ENCODE assay signal across 8 mouse cellular contexts in the genomic region with DNA sequence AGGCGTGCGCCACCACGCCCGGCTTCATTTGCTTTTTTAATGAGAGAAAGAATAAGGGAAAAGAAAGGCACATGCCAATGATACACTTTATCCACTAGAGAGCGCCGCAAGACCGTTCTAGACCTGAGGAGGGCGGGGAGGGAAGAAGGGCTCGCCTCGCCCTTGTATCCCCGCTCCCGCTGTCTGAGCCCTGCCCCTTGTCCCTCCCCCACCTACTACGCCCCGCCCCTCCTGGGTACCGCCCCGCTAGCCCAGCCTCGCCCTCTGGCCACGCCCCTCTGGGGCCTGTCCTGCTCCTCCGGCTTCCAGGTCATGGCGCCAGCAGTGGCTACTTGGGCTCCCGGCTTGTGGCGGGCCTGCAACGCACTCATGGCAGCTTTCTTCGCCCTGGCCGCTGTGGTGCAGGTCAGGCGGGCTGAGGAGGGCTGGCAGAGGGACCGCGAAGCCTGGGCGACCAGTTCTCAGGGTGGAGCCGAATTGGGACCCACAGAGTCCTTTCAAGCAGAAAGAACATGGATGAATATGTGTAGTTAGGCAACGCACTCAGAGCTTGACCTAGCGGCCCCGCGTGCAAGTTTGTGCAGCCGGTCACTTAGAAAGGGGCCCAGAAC. TPM values are rescaled to one million over a fixed set of nuclear protein-coding genes. Genes with fewer than 3 reads are reported as not detected.
A peak's percentile ranks its signal among the peaks of the same experiment; 100 is the strongest.
DNase-seq lines count a peak whose midpoint lies in the region; ATAC-seq and TF ChIP-seq lines count a peak whose summit lies in the region.

A gene (plus strand): TSS at position 288 of the 611 bp plus-strand sequence.

- peak; percentile 50 to 86 (median 81) for TF ChIP-seq CTCF in MEL (IDR thresholded peaks at IDR 0.05 in 2 of 3, conservative IDR thresholded peaks at IDR 0.05 in 1 of 3; ENCODE audit: control insufficient read depth in 1 of 3, insufficient read depth in 1 of 3, low read depth in 2 of 3, low read length in 3 of 3, poor library complexity in 1 of 3, severe bottlenecking in 1 of 3)
- TF ChIP-seq CTCF in cerebellum, adult 2 months (IDR thresholded peaks at IDR 0.05; ENCODE audit: borderline replicate concordance, insufficient read depth, low read depth, low read length), result peak; percentile 82
- peak; percentile 82 for TF ChIP-seq CTCF in forebrain, postnatal 0 days (IDR thresholded peaks at IDR 0.05; ENCODE audit: low read depth)

- peak; percentile 97 for ATAC-seq in forebrain, postnatal 0 days
- ATAC-seq in lung, embryonic 15.5 days (ENCODE audit: borderline replicate concordance, extremely low read depth, low FRiP score, low TSS enrichment), result peak; percentile 99

- H3K9ac ChIP-seq in MEL (ENCODE audit: control insufficient read depth, low read depth, low read length, poor library complexity, severe bottlenecking), result peak within 1 kb of the TSS; percentile 92
- peak within 1 kb of the TSS; percentile 50 for H3K9ac ChIP-seq in forebrain, postnatal 0 days
- H3K9ac ChIP-seq in lung, embryonic 15.5 days, result peak within 1 kb of the TSS; percentile 55

- TF ChIP-seq RAD21 in MEL (IDR thresholded peaks at IDR 0.05; ENCODE audit: low read depth, low read length), result peak; percentile 91

- TF ChIP-seq POLR2A in MEL (IDR thresholded peaks at IDR 0.05; ENCODE audit: control insufficient read depth in 1 of 2, insufficient read depth in 1 of 2, low read depth in 1 of 2, low read length in 2 of 2, poor library complexity in 1 of 2), result peak; percentile 76 to 87
- TF ChIP-seq POLR2A in cerebellum, adult 2 months (IDR thresholded peaks at IDR 0.05; ENCODE audit: borderline replicate concordance, insufficient read depth, low read length), result peak; percentile 27; the same call in 1 of the 2 replicates

- peak within 1 kb of the TSS; percentile 41 for H3K27ac ChIP-seq in MEL (ENCODE audit: control insufficient read depth, low read depth, low read length)
- 0 out of 2 replicates have a peak within 1 kb of the TSS, but pooled peaks have one; percentile 1 for H3K27ac ChIP-seq in cerebellum, adult 2 months (ENCODE audit: insufficient read depth, low read length)
- H3K27ac ChIP-seq in forebrain, postnatal 0 days (ENCODE audit: low read depth, low read length), result no peak within 1 kb of the TSS
- no peak within 1 kb of the TSS for H3K27ac ChIP-seq in lung, embryonic 15.5 days

- no peaks in the 10 kb centered on the region; the same call in 1 of the 2 replicates for H3K79me2 ChIP-seq in MEL (ENCODE audit: control insufficient read depth, insufficient read depth, low read length, poor library complexity)

- no peaks in the 10 kb centered on the region for H3K9me3 ChIP-seq in MEL (replicated peaks; ENCODE audit: insufficient read depth, low read length)
- no peaks in the 10 kb centered on the region for H3K9me3 ChIP-seq in forebrain, postnatal 0 days (ENCODE audit: low read length)
- H3K9me3 ChIP-seq in lung, embryonic 15.5 days, result no peaks in the 10 kb centered on the region

- 2% methylated on average over 35 of the region's 35 CpGs for WGBS in cerebellum, adult 2 months
- 2% methylated on average over 35 of the region's 35 CpGs for WGBS in forebrain, postnatal 0 days
- 1% methylated on average over 35 of the region's 35 CpGs for WGBS in lung, embryonic 15.5 days

- peak; percentile 98 for DNase-seq in MEL (ENCODE audit: low read depth, low spot score)
- peak; percentile 91 to 92 for DNase-seq in cerebellum, adult 2 months
- peak; percentile 91 for DNase-seq in forebrain, postnatal 0 days
- peak; percentile 96 for DNase-seq in heart, postnatal 4 days
- peak; percentile 73 to 77 for DNase-seq in layer of hippocampus, adult 8-10 months (ENCODE audit: low spot score in 2 of 2)
- DNase-seq in ovary, adult 18-20 months (ENCODE audit: low spot score), result peak; percentile 93
- DNase-seq in thymus, postnatal 0 days (ENCODE audit: low spot score), result peak; percentile 94

- no peaks in the 10 kb centered on the region for H3K27me3 ChIP-seq in MEL (ENCODE audit: control insufficient read depth in 1 of 2, insufficient read depth in 2 of 2, low read length in 2 of 2)
- no peaks in the 10 kb centered on the region for H3K27me3 ChIP-seq in cerebellum, adult 2 months (ENCODE audit: control insufficient read depth, insufficient read depth, low read length)
- no peaks in the 10 kb centered on the region for H3K27me3 ChIP-seq in forebrain, postnatal 0 days (ENCODE audit: insufficient read depth, low read length)
- no peaks in the 10 kb centered on the region for H3K27me3 ChIP-seq in lung, embryonic 15.5 days

- H3K4me1 ChIP-seq in MEL (ENCODE audit: control insufficient read depth in 1 of 2, insufficient read depth in 2 of 2, low read length in 2 of 2), result peaks cover 5 to 20% of the 10 kb centered on the region in 2 experiments; a peak in 3 of 4 replicates
- H3K4me1 ChIP-seq in cerebellum, adult 2 months (ENCODE audit: control insufficient read depth, insufficient read depth, low read length), result no peaks in the 10 kb centered on the region
- no peaks in the 10 kb centered on the region for H3K4me1 ChIP-seq in forebrain, postnatal 0 days (ENCODE audit: insufficient read depth)
- H3K4me1 ChIP-seq in lung, embryonic 15.5 days, result 0 out of 2 replicates have a peak, but pooled peaks cover 4% of the 10 kb centered on the region

- no peak for TF ChIP-seq EP300 in MEL (IDR thresholded peaks at IDR 0.05; ENCODE audit: low read depth in 1 of 2, low read length in 2 of 2)

- H3K36me3 ChIP-seq in MEL (ENCODE audit: control insufficient read depth in 1 of 2, insufficient read depth in 2 of 2, low read length in 2 of 2), result peaks cover 0 to 20% of the 10 kb centered on the region in 2 experiments; a peak in 2 of 4 replicates
- no peaks in the 10 kb centered on the region for H3K36me3 ChIP-seq in forebrain, postnatal 0 days (ENCODE audit: insufficient read depth)
- no peaks in the 10 kb centered on the region for H3K36me3 ChIP-seq in lung, embryonic 15.5 days

- peak within 1 kb of the TSS; percentile 70 for H3K4me2 ChIP-seq in forebrain, postnatal 0 days (ENCODE audit: low read depth)
- peak within 1 kb of the TSS; percentile 63 for H3K4me2 ChIP-seq in lung, embryonic 15.5 days

- peak within 1 kb of the TSS; percentile 79 to 94 for H3K4me3 ChIP-seq in MEL (ENCODE audit: control insufficient read depth in 1 of 2, insufficient read depth in 1 of 2, low read depth in 2 of 2, low read length in 2 of 2)
- peak within 1 kb of the TSS; percentile 43 for H3K4me3 ChIP-seq in cerebellum, adult 2 months (replicated peaks; ENCODE audit: insufficient read depth, low read depth, low read length)
- H3K4me3 ChIP-seq in forebrain, postnatal 0 days (ENCODE audit: low read depth, low read length), result peak within 1 kb of the TSS; percentile 34
- H3K4me3 ChIP-seq in lung, embryonic 15.5 days, result peak within 1 kb of the TSS; percentile 49

TF ChIP-seq in MEL, 35 proteins besides CTCF, POLR2A, EP300 and RAD21 (continues in another document):
- TF ChIP-seq ZMIZ1 (IDR thresholded peaks at IDR 0.05; ENCODE audit: low read depth, low read length), result no peak; the same call in 1 of the 2 replicates
- peak; percentile 68 for TF ChIP-seq ZC3H11A (IDR thresholded peaks at IDR 0.05; ENCODE audit: low read depth, low read length)
- peak; percentile 95 for TF ChIP-seq MXI1 (IDR thresholded peaks at IDR 0.05; ENCODE audit: low read depth, low read length)
- TF ChIP-seq POLR2AphosphoS2 (IDR thresholded peaks at IDR 0.05; ENCODE audit: low read length), result no peak
- TF ChIP-seq E2F4 (IDR thresholded peaks at IDR 0.05; ENCODE audit: borderline replicate concordance, low read depth, low read length), result 0 out of 2 replicates have a peak, but pooled peaks have one; percentile 5
- TF ChIP-seq ELF1 (IDR thresholded peaks at IDR 0.05; ENCODE audit: low read depth, low read length), result 0 out of 2 replicates have a peak, but pooled peaks have one; percentile 6
- no peak for TF ChIP-seq MEF2A (IDR thresholded peaks at IDR 0.05; ENCODE audit: extremely low read depth, insufficient replicate concordance, low read depth, low read length, poor library complexity, severe bottlenecking)
- peak; percentile 56; the same call in 1 of the 2 replicates for TF ChIP-seq BHLHE40 (IDR thresholded peaks at IDR 0.05; ENCODE audit: borderline replicate concordance, low read depth, low read length)
- TF ChIP-seq HCFC1 (IDR thresholded peaks at IDR 0.05; ENCODE audit: low read depth, low read length), result peak; percentile 54
- TF ChIP-seq POLR2AphosphoS5 (IDR thresholded peaks at IDR 0.05; ENCODE audit: borderline replicate concordance, low read depth, low read length), result no peak
- no peak for TF ChIP-seq RCOR1 (IDR thresholded peaks at IDR 0.05; ENCODE audit: low read depth, low read length)
- no peak for TF ChIP-seq UBTF (IDR thresholded peaks at IDR 0.05; ENCODE audit: borderline replicate concordance, insufficient read depth, low read depth, low read length)
- no peak for TF ChIP-seq JUND (IDR thresholded peaks at IDR 0.05; ENCODE audit: low read depth, low read length)
- peak; percentile 78 for TF ChIP-seq SMC3 (IDR thresholded peaks at IDR 0.05; ENCODE audit: low read depth, low read length)
- TF ChIP-seq MAZ (IDR thresholded peaks at IDR 0.05; ENCODE audit: low read depth, low read length), result peak; percentile 81; the same call in 1 of the 2 replicates
- peak; percentile 92 for TF ChIP-seq MYC (IDR thresholded peaks at IDR 0.05; ENCODE audit: low read depth, low read length)
- TF ChIP-seq SIN3A (IDR thresholded peaks at IDR 0.05; ENCODE audit: low read length), result peak; percentile 91; the same call in 1 of the 2 replicates
- TF ChIP-seq GATA1 (IDR thresholded peaks at IDR 0.05; ENCODE audit: low read depth, low read length), result no peak
- TF ChIP-seq KAT2A (conservative IDR thresholded peaks at IDR 0.05; ENCODE audit: low read depth, low read length), result no peak
- no peak for TF ChIP-seq TCF12 (IDR thresholded peaks at IDR 0.05; ENCODE audit: low read depth, low read length)
- peak; percentile 46 for TF ChIP-seq USF1 (IDR thresholded peaks at IDR 0.05; ENCODE audit: low read depth, low read length)
- TF ChIP-seq NRF1 (IDR thresholded peaks at IDR 0.05; ENCODE audit: insufficient read depth, low read depth, low read length, poor library complexity, severe bottlenecking), result no peak

RNA-seq across cellular contexts. Expression of the gene that starts here (rescaled TPM):
- total RNA-seq in MEL (2012; rRNA removed), result 0.23 and 0.35 TPM in 2 replicates
- polyA plus RNA-seq in MEL (2012; ENCODE audit: insufficient read depth in 1 of 2, insufficient read length in 2 of 2, low read depth in 1 of 2, low replicate concordance in 2 of 2, missing spikeins in 1 of 2), result under 1 TPM in 1 of 2 experiments, not detected in 1; 0.99 TPM
- 0.75 and 1.5 TPM in 2 replicates for polyA plus RNA-seq in cerebellum, adult 2 months (2012; rRNA removed)
- total RNA-seq in forebrain, postnatal 0 days (2014; rRNA removed), result not detected in 2 replicates
- 0.36 and 0.77 TPM in 2 replicates for polyA plus RNA-seq in forebrain, postnatal 0 days (2015; fragmentation: Nextera tagmentation; extraction: Ambion mirVana)
- 1 to 10 TPM; 1.2 to 1.5 TPM for total RNA-seq in heart, postnatal 4 days (2021)
- total RNA-seq in layer of hippocampus, adult 8-10 months (2022), result 1 to 10 TPM in 2 of 4 experiments, under 1 TPM in 2; 0.45 to 1.4 (median 0.96) TPM
- 1.8 and 2.2 TPM in 2 replicates for polyA plus RNA-seq in lung, embryonic 15.5 days (2015; fragmentation: Nextera tagmentation; extraction: Ambion mirVana)
- 0.50 and 0.60 TPM in 2 replicates for polyA plus RNA-seq in thymus, postnatal 0 days (2015; fragmentation: Nextera tagmentation; extraction: Ambion mirVana)

Comparison
In these comparisons a context has a peak if more than half of its experiments do, and no peak if none do; other contexts are left out.
1. Peak in DNase-seq, H3K4me3 ChIP-seq, H3K27ac ChIP-seq and H3K9ac ChIP-seq in MEL; RNA of the gene not detected or under 1 TPM.
2. Peak in DNase-seq, ATAC-seq, H3K4me3 ChIP-seq, H3K9ac ChIP-seq and H3K4me2 ChIP-seq in forebrain, postnatal 0 days; RNA of the gene not detected or under 1 TPM.
3. Peak in DNase-seq in thymus, postnatal 0 days; RNA of the gene not detected or under 1 TPM.
4. H3K4me3 ChIP-seq: peak in every context shown above with its lines; median percentile 86 in MEL; 49 in lung, embryonic 15.5 days; 43 in cerebellum, adult 2 months; 34 in forebrain, postnatal 0 days.